Mouse (Mus musculus): Measurements from ENCODE around the gene Tcf25.
"Not testable (repeated sequence)": the region's sequence is repeated elsewhere in the genome, so short reads cannot be mapped to it uniquely, and the experiment has no call there.

Gene Tcf25

DNA sequence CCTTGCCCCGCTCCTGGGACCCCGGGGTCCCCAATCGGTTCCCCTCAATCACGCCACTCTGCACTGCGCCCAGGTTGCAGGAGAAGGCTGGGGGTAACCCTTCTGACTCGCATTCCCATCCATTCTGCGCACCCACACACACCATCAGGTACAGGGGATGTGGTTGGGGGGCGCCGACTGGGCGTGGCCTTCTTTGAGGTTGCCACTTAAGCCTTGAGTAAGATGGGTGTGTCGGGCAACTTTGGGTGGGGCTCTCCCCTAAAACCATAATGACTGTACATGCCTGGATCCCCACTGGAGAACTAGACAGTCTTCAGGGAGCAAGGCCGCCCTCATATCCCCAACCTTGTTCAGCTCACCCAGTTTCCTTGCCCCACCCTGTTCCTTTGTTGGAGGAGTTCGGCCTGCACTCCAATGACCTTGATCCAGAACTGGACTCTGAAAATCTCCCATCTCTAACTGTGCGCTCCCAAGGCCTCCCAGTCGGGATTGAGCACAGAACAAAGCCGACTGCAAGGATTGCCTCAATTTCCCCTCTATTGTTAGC lies 38.3 kb downstream of the Tcf25 start:
- DNase-seq = no peak

- DNase-seq = peak; percentile 57 to 60
Observed at GRCm38 (mm10) chr8:123412560-123413170, 39.1 kb downstream of the Tcf25 start.

DNA sequence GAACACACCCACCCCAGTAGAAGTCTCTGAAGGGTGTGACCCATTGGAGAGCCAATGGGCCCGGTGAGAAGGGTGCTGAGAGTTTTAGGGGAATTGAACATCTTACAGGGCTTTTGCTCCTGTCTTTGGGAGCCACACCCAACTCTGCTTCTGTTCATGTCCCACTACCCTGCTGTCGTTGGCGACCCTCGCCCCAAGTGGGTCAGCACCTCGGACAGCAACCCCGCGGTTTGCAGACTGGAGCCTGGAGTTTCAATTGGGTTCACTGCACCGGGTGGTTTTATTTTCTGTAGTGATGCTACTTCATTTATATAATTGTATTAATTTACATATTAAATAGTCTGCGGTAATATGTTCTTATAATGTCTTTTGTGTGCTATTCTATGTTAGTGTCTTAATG lies 40.7 kb downstream of the Tcf25 start:
- no peak for DNase-seq

GRCm38 (mm10) chr8:123414997-123415696 lies 41.6 kb downstream of the Tcf25 start:
- DNase-seq = not testable (repeated sequence)

- no peak for DNase-seq
Observed at GRCm38 (mm10) chr8:123415967-123416943, 42.7 kb downstream of the Tcf25 start.

GRCm38 (mm10) chr8:123416944-123417555 lies 43.5 kb downstream of the Tcf25 start:
- DNase-seq = no peak

- DNase-seq = no peak
Observed at GRCm38 (mm10) chr8:123419711-123420110, 46.2 kb downstream of the Tcf25 start.

GRCm38 (mm10) chr8:123420525-123421281 lies 47.1 kb downstream of the Tcf25 start:
- DNase-seq = no peak

- no peak for DNase-seq
Observed at GRCm38 (mm10) chr8:123421325-123421724, 47.8 kb downstream of the Tcf25 start.

DNA sequence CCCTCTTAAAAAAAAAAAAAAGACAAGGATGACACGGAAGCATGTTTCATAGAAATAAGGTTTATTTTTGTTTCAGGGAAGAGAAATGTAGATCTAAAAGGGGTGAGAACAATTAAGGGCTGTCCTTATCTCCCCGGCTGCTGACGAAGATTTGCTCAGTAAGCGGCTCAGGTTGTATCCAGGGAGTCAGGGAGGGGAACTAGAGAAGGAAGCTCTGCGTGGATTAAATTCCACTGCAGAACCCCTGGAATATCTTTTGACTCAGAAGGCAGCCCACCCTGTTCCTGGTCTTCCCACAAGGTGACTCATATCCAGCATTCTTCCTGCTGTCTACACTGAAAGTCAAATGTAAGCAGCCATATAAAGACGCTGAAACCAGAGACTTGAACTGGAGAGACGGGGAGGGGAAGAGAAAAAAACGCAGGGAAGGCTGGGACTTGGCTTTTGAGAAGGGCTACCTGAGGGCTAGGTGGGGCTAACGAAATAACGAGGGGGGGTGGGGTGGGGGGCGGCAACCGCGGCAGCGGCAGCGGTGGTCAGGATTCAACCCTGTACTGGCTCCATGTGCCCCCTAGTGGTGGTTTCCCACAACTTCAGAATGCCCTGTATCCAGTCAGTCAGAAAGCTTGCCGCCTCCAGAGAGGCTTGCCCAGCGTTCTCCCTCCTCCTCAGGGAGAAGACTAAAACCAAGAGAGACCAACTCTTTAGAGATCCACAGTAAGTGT lies 48.7 kb downstream of the Tcf25 start:
- peak; percentile 77 to 86 for DNase-seq

DNA sequence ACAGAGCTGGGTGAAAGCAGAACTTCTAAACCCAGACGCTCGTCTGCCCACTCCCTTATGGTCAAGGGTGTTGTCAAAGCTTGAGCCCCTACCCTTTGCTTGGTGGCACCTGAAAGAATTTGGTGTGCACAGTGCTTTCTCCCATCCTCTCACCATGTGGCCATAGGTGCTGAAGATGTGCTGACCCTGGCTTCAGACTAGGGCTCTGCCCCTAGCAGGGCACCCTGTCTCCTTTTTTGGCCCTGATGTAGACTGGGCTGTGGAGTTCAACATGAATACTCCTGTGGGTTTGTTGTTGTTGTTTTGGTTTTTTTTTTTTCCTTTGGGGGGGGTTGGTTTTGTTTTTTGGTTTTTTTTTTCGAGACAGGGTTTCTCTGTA lies 49.2 kb downstream of the Tcf25 start:
- no peak for DNase-seq

GRCm38 (mm10) chr8:123423441-123423840 lies 49.9 kb downstream of the Tcf25 start, which contains the start of gene Def8:
TSS of gene Def8 (plus strand) at chr8:123423527.
- no peak for DNase-seq

DNA sequence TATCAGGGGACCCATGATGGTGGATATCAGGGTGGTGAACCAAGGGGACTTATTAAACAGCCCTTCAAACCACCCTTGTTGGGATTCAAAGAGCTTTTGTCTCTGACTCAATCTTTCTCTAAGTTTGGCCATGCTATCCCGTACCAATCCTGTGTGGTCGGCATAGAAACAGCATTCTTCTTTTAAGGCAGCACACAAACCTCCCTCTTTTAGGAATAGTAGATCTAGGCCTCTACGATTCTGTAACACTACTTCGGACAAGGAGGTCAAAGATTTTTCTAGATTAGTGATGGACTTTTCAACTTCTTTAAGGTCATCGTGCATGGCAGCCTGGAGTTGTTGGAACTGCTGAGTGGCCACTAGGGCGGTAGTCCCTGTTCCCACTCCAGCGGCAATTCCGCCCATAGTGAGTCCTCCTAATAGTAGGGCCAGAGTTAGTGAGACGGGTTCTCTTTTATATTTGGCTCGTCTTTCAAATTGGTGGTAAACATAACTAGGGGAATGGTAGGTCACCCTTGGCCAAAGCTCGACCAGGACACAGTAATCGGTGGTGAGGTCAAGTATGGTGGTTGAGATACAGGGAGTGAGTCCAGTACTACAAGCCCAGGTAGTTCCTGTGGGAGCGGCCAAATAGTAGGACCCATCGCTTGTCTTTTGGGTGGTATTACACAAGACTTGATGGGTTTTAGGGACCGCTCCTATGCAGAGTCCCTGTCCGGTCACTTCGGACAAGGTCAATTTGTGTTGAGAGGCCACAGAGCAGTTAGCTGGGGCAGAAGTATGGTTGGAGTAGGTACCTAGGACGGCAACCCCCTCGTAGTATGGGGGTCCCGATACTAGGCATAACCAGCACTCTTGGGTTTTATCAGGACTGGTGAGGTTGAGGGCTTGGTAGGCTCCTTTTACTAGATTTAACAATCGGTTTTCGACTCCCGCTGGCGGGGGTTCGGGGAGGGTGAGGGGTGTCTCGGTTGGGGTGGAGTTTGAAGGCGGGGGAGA lies 53.3 kb downstream of the Tcf25 start:
- no peak for DNase-seq

GRCm38 (mm10) chr8:123427639-123428275 lies 54.2 kb downstream of the Tcf25 start:
- DNase-seq = no peak

DNA sequence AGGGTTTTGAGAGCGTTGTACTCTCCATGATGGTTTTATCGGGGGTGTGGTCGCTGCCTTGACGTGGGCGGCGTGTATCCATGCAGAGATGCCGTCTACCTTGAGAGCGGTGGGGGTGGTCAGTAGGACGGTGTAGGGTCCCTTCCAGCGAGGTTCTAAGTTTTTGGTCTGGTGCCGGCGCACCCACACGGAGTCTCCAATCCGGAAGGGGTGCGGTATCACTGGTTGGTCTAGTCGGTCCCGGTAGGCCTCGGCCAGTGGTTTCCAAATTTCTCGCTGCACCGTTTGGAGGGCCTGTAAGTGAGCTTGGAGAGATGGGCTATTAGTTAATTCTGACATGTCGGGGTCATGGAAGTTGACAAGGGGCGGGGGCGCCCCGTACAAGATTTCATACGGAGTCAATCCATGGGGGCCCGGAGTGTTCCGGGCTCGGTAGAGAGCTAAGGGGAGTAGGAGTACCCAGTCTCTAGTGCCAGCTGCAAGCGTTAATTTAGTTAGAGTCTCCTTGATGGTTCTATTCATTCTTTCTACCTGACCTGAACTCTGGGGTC lies 54.9 kb downstream of the Tcf25 start:
- no peak for DNase-seq

DNA sequence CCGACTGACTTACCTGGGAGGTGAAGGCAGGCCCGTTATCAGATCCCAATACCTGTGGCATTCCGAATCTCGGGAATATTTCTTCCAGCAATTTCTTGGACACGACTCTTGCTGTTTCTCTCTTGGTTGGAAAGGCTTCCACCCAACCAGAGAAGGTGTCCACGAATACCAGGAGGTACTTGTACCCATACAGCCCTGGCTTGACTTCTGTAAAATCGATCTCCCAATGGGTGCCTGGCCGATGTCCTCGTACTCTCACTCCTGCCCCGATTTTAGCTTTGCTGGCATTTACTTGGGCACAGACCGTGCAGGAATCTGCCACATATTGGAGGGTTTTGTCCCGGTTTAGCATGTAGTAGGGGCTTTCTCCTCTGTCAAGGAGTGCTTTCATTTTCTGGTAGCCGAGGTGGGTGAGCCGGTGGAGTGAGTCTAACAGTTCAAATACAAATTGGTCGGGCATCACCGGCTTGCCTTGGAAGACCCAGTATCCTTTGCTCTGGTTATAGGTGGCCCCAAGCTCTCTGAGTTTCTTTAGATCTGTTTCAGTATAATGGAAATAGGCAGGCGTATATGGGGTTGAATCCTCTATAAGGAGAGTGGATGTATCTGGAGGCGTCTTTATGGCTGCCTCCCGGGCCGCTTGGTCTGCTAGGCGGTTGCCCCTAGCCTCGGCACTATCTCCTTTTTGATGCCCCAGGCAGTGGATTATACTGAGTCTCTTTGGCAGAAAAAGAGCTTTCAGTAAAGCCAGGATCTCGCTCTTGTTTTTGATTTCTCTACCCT lies 55.6 kb downstream of the Tcf25 start:
- no peak for DNase-seq

GRCm38 (mm10) chr8:123429722-123430013 lies 56.1 kb downstream of the Tcf25 start:
- not testable (repeated sequence) for DNase-seq

GRCm38 (mm10) chr8:123430936-123431335 lies 57.4 kb downstream of the Tcf25 start:
- not testable (repeated sequence) for DNase-seq

All from cerebellum, postnatal 25 days (tissue).